Mouse (Mus musculus): ENCODE results near the gene Mtrf1. TPM values are rescaled to one million over a fixed set of nuclear protein-coding genes. Genes with fewer than 3 reads are reported as not detected.
"Not testable (repeated sequence)": the region's sequence is repeated elsewhere in the genome, so short reads cannot be mapped to it uniquely, and the experiment has no call there.

Gene Mtrf1
- polyA plus RNA-seq, 1 experiment from 2014 or later: 12.6 TPM

DNA sequence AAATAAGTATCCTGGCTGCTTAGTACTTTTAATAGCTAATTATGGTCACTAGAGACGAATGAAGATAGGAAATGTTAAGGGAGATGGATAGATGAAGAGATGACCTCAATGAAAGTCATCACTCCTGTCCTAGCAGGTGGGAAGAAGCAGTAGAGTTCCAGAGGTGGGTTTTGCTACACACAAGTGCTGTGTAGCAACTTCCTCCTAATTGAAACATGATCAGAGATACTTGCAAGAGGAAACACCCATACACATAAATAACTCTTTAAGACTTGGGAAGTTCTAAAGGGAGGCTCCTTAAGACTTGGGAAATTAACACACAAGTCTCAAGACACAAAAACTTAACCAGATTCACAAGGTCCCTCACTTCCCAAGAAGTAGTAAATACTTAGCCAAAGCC is 36.5 kb downstream of the Mtrf1 start:
- no peak for DNase-seq (ENCODE audit: low spot score)
- 82% methylated on average over 1 of the region's 1 CpGs for WGBS

GRCm38 (mm10) chr14:79440655-79441054 is 43.1 kb downstream of the Mtrf1 start:
- no peak overlapping the region for H3K4me2 ChIP-seq (replicated peaks; ENCODE audit: low read depth, low read length)
- H3K36me3 ChIP-seq (ENCODE audit: control insufficient read depth, insufficient read depth, low read length): no peaks in the 10 kb centered on the region
- no peak overlapping the region for H3K9ac ChIP-seq (ENCODE audit: low read depth, low read length)
- no peaks in the 10 kb centered on the region for H3K9me3 ChIP-seq (ENCODE audit: control insufficient read depth, low read length)
- H3K27ac ChIP-seq (ENCODE audit: low read depth, low read length): no peak overlapping the region
- DNase-seq (ENCODE audit: low spot score) (no peak), ATAC-seq (ENCODE audit: low FRiP score) (no peak)
- no peaks in the 10 kb centered on the region for H3K4me1 ChIP-seq (replicated peaks; ENCODE audit: control insufficient read depth, insufficient read depth, low read length)
- H3K27me3 ChIP-seq (ENCODE audit: control insufficient read depth, insufficient read depth, low read length): no peaks in the 10 kb centered on the region
- no peak overlapping the region for H3K4me3 ChIP-seq (ENCODE audit: low read depth, low read length)
- WGBS: 89% methylated on average over 2 of the region's 2 CpGs

More for the DNA sequence above, 36.5 kb downstream of the Mtrf1 start:
- no peaks in the 10 kb centered on the region for H3K27me3 ChIP-seq (ENCODE audit: control insufficient read depth, insufficient read depth, low read length)
- no peak overlapping the region for H3K4me2 ChIP-seq (replicated peaks; ENCODE audit: low read depth, low read length)
- H3K9ac ChIP-seq (ENCODE audit: low read depth, low read length): no peak overlapping the region
- H3K9me3 ChIP-seq (ENCODE audit: control insufficient read depth, low read length): no peaks in the 10 kb centered on the region
- H3K36me3 ChIP-seq (ENCODE audit: control insufficient read depth, insufficient read depth, low read length): no peaks in the 10 kb centered on the region
- no peaks in the 10 kb centered on the region for H3K4me1 ChIP-seq (replicated peaks; ENCODE audit: control insufficient read depth, insufficient read depth, low read length)
- H3K4me3 ChIP-seq (ENCODE audit: low read depth, low read length): no peak overlapping the region
- H3K27ac ChIP-seq (ENCODE audit: low read depth, low read length): no peak overlapping the region
- no peak for ATAC-seq (ENCODE audit: low FRiP score)

DNA sequence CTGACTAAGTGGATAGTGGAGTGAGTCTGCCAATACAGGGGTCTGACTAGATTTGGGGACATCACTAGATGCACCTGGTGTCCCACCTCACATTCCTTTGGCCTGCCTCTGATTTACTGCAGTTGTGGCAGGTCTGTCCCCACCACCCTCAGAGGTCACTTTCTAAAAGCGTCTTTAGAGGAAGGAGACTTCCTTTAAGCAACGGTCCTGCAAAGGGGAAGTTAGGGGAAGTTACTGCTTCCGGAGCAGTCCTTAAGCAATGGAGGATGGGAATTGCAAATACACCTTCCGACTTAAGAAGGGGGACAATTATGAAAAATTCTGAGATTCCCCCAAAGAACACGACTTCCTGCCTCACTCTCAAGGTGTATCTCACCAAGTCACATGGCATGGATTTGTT is 43.9 kb downstream of the Mtrf1 start:
- H3K9me3 ChIP-seq (ENCODE audit: control insufficient read depth, low read length): no peaks in the 10 kb centered on the region
- WGBS: 90% methylated on average over 5 of the region's 5 CpGs
- H3K27me3 ChIP-seq (ENCODE audit: control insufficient read depth, insufficient read depth, low read length): no peaks in the 10 kb centered on the region
- no peak overlapping the region for H3K4me2 ChIP-seq (replicated peaks; ENCODE audit: low read depth, low read length)
- no peak overlapping the region for H3K27ac ChIP-seq (ENCODE audit: low read depth, low read length)
- no peak overlapping the region for H3K9ac ChIP-seq (ENCODE audit: low read depth, low read length)
- ATAC-seq (ENCODE audit: low FRiP score): no peak
- no peak overlapping the region for H3K4me3 ChIP-seq (ENCODE audit: low read depth, low read length)
- H3K4me1 ChIP-seq (replicated peaks; ENCODE audit: control insufficient read depth, insufficient read depth, low read length): no peaks in the 10 kb centered on the region
- no peaks in the 10 kb centered on the region for H3K36me3 ChIP-seq (ENCODE audit: control insufficient read depth, insufficient read depth, low read length)
- no peak for DNase-seq (ENCODE audit: low spot score)

DNA sequence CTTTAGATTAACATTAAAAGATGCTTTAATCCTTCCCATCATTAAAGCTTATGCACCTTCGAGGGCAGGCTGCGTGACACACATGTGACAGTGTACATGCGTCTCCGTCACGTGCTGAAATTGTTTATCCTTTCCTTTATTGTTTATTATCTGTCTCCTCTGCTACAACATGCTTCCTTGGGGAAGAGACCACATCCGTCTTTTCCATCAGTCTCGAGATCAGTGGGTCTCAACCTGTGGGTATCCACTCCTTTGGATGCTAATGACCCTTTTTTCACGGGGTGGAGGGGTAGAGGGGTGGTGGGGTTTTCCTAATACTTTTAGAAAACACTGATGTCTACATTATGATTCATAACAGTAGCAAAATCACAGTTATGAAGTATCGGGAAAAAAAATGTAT is 47.0 kb downstream of the Mtrf1 start:
- ATAC-seq (ENCODE audit: low FRiP score) (peak; percentile 44), DNase-seq (ENCODE audit: low spot score) (no peak)
- Histone ChIP-seq H3K4me3 (ENCODE audit: low read depth, low read length) (no peak overlapping the region), H3K27ac (ENCODE audit: low read depth, low read length) (no peak overlapping the region), H3K36me3 (ENCODE audit: control insufficient read depth, insufficient read depth, low read length) (no peaks in the 10 kb centered on the region), H3K9ac (ENCODE audit: low read depth, low read length) (no peak overlapping the region), H3K27me3 (ENCODE audit: control insufficient read depth, insufficient read depth, low read length) (no peaks in the 10 kb centered on the region), H3K4me1 (replicated peaks; ENCODE audit: control insufficient read depth, insufficient read depth, low read length) (no peaks in the 10 kb centered on the region), H3K4me2 (replicated peaks; ENCODE audit: low read depth, low read length) (no peak overlapping the region), H3K9me3 (ENCODE audit: control insufficient read depth, low read length) (no peaks in the 10 kb centered on the region)
- 84% methylated on average over 9 of the region's 9 CpGs for WGBS

- Histone ChIP-seq H3K4me1 (replicated peaks; ENCODE audit: control insufficient read depth, insufficient read depth, low read length) (no peaks in the 10 kb centered on the region), H3K4me3 (ENCODE audit: low read depth, low read length) (no peak overlapping the region), H3K27me3 (ENCODE audit: control insufficient read depth, insufficient read depth, low read length) (no peaks in the 10 kb centered on the region), H3K4me2 (replicated peaks; ENCODE audit: low read depth, low read length) (no peak overlapping the region; the same call in 1 of the 2 replicates), H3K27ac (ENCODE audit: low read depth, low read length) (no peak overlapping the region), H3K9me3 (ENCODE audit: control insufficient read depth, low read length) (no peaks in the 10 kb centered on the region), H3K36me3 (ENCODE audit: control insufficient read depth, insufficient read depth, low read length) (no peaks in the 10 kb centered on the region), H3K9ac (ENCODE audit: low read depth, low read length) (no peak overlapping the region)
- peak; percentile 59 for DNase-seq (ENCODE audit: low spot score)
- 40% methylated on average over 16 of the region's 16 CpGs for WGBS
- peak; percentile 72 for ATAC-seq (ENCODE audit: low FRiP score)
These were observed 47.6 kb downstream of the Mtrf1 start for GRCm38 (mm10) chr14:79445055-79445620.

DNA sequence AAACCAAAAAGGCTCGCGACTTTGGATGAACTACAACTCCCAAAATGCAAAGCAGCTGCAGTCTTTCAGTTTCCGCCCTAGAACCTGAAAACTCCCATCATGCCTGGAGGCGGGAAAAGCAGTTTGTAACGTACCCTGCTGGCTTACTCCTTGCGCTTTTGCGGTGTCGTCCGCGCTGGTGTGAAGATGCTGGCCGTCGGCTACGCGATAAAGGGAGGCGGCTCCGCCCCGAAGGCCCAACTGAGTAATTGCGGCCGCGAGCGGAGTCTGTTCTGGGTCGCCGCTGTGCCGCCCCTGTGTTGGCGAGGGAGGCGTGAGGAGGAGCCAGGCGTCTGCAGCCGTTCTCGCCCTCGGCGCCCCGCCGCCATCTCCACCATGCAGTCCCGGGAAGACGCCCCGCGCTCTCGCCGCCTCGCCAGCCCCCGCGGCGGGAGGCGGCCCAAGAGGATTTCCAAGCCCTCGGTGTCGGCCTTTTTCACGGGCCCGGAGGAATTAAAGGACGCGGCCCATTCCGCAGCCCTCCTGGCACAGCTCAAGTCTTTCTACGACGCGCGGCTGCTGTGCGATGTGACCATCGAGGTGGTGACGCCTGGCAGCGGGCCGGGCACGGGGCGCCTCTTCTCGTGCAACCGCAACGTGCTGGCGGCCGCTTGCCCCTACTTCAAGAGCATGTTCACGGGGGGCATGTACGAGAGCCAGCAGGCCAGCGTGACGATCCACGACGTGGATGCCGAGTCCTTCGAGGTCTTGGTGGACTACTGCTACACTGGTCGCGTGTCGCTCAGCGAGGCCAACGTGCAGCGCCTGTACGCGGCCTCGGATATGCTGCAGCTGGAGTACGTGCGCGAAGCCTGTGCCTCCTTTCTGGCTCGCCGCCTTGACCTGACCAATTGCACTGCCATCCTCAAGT is 54.4 kb downstream of the Mtrf1 start, which contains the start of gene Kbtbd6:
Kbtbd6 (plus strand) TSS at position 155 of the 910 bp plus-strand sequence.
- WGBS: 13% methylated on average over 37 of the region's 89 CpGs
- Histone ChIP-seq H3K4me2 (replicated peaks; ENCODE audit: low read depth, low read length) (peak within 1 kb of the TSS; percentile 63), H3K4me3 (ENCODE audit: low read depth, low read length) (peak within 1 kb of the TSS; percentile 48)
- DNase-seq (ENCODE audit: low spot score) (peak; percentile 91), ATAC-seq (ENCODE audit: low FRiP score) (peak; percentile 86)
- H3K4me1 ChIP-seq (replicated peaks; ENCODE audit: control insufficient read depth, insufficient read depth, low read length); H3K9ac ChIP-seq (ENCODE audit: low read depth, low read length); H3K36me3 ChIP-seq (ENCODE audit: control insufficient read depth, insufficient read depth, low read length); H3K27ac ChIP-seq (ENCODE audit: low read depth, low read length); H3K27me3 ChIP-seq (ENCODE audit: control insufficient read depth, insufficient read depth, low read length); H3K9me3 ChIP-seq (ENCODE audit: control insufficient read depth, low read length): not testable (repeated sequence)

DNA sequence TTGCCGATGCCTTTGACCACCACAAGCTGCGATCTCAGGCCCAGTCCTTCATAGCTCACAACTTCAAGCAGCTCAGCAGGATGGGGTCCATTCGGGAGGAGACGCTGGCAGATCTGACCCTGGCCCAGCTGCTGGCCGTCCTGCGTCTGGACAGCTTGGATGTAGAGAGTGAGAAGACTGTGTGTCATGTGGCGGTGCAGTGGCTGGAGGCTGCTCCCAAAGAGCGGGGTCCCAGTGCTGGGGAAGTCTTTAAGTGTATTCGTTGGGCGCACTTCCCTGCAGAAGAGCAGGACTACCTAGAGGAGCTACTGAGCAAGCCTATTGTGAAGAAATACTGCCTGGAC is 55.0 kb downstream of the Mtrf1 start:
- peak; percentile 31 for ATAC-seq (ENCODE audit: low FRiP score)
- WGBS: 99% methylated on average over 5 of the region's 10 CpGs

GRCm38 (mm10) chr14:79460401-79460800 is 62.8 kb downstream of the Mtrf1 start:
- WGBS: 91% methylated on average over 1 of the region's 1 CpGs
- Histone ChIP-seq H3K9me3 (ENCODE audit: control insufficient read depth, low read length) (no peaks in the 10 kb centered on the region), H3K4me3 (ENCODE audit: low read depth, low read length) (no peak overlapping the region), H3K27me3 (ENCODE audit: control insufficient read depth, insufficient read depth, low read length) (no peaks in the 10 kb centered on the region), H3K27ac (ENCODE audit: low read depth, low read length) (no peak overlapping the region), H3K36me3 (ENCODE audit: control insufficient read depth, insufficient read depth, low read length) (no peaks in the 10 kb centered on the region), H3K4me2 (replicated peaks; ENCODE audit: low read depth, low read length) (no peak overlapping the region), H3K9ac (ENCODE audit: low read depth, low read length) (no peak overlapping the region), H3K4me1 (replicated peaks; ENCODE audit: control insufficient read depth, insufficient read depth, low read length) (no peaks in the 10 kb centered on the region)
- DNase-seq (ENCODE audit: low spot score) (no peak), ATAC-seq (ENCODE audit: low FRiP score) (no peak)

More for the DNA sequence above, 55.0 kb downstream of the Mtrf1 start:
- H3K9me3 ChIP-seq (ENCODE audit: control insufficient read depth, low read length); H3K9ac ChIP-seq (ENCODE audit: low read depth, low read length); H3K4me2 ChIP-seq (replicated peaks; ENCODE audit: low read depth, low read length); H3K27ac ChIP-seq (ENCODE audit: low read depth, low read length); H3K4me1 ChIP-seq (replicated peaks; ENCODE audit: control insufficient read depth, insufficient read depth, low read length); H3K27me3 ChIP-seq (ENCODE audit: control insufficient read depth, insufficient read depth, low read length); H3K4me3 ChIP-seq (ENCODE audit: low read depth, low read length); H3K36me3 ChIP-seq (ENCODE audit: control insufficient read depth, insufficient read depth, low read length); DNase-seq (ENCODE audit: low spot score): not testable (repeated sequence)

- H3K36me3 ChIP-seq (ENCODE audit: control insufficient read depth, insufficient read depth, low read length): no peaks in the 10 kb centered on the region
- H3K27ac ChIP-seq (ENCODE audit: low read depth, low read length): no peak overlapping the region
- H3K27me3 ChIP-seq (ENCODE audit: control insufficient read depth, insufficient read depth, low read length): no peaks in the 10 kb centered on the region
- no peak overlapping the region for H3K4me2 ChIP-seq (replicated peaks; ENCODE audit: low read depth, low read length)
- no peak overlapping the region for H3K9ac ChIP-seq (ENCODE audit: low read depth, low read length)
- no peaks in the 10 kb centered on the region for H3K4me1 ChIP-seq (replicated peaks; ENCODE audit: control insufficient read depth, insufficient read depth, low read length)
- ATAC-seq (ENCODE audit: low FRiP score) (no peak), DNase-seq (ENCODE audit: low spot score) (no peak)
- H3K4me3 ChIP-seq (ENCODE audit: low read depth, low read length): no peak overlapping the region
- WGBS: 97% methylated on average over 4 of the region's 4 CpGs
- no peaks in the 10 kb centered on the region for H3K9me3 ChIP-seq (ENCODE audit: control insufficient read depth, low read length)
These were observed 63.4 kb downstream of the Mtrf1 start for GRCm38 (mm10) chr14:79460988-79461387.

Data from hindbrain, embryonic 11.5 days (tissue).